Mouse (Mus musculus): ENCODE measurements around the gene Fbxl13. TPM values are rescaled to one million over a fixed set of nuclear protein-coding genes. Genes with fewer than 3 reads are reported as not detected.

Gene Fbxl13
- polyA plus RNA-seq, 1 experiment from 2014 or later = 0.32 TPM

GRCm38 (mm10) chr5:21467387-21467786, 178.0 kb downstream of the Fbxl13 start:
- DNase-seq (ENCODE audit: low spot score) (no peak), ATAC-seq (ENCODE audit: low FRiP score) (no peak)
- no peaks in the 10 kb centered on the region for H3K9me3 ChIP-seq (ENCODE audit: control insufficient read depth, low read length)
- no peak overlapping the region for H3K4me3 ChIP-seq (ENCODE audit: low read depth, low read length)
- 66% methylated on average over 7 of the region's 7 CpGs for WGBS
- H3K4me1 ChIP-seq (replicated peaks; ENCODE audit: control insufficient read depth, insufficient read depth, low read length) = no peaks in the 10 kb centered on the region
- no peak overlapping the region for H3K9ac ChIP-seq (ENCODE audit: low read depth, low read length)
- no peak overlapping the region for H3K27ac ChIP-seq (ENCODE audit: low read depth, low read length)
- H3K36me3 ChIP-seq (ENCODE audit: control insufficient read depth, insufficient read depth, low read length) = no peaks in the 10 kb centered on the region
- no peak overlapping the region for H3K4me2 ChIP-seq (replicated peaks; ENCODE audit: low read depth, low read length)
- H3K27me3 ChIP-seq (ENCODE audit: control insufficient read depth, insufficient read depth, low read length) = no peaks in the 10 kb centered on the region

GRCm38 (mm10) chr5:21440833-21441530, 204.5 kb downstream of the Fbxl13 start:
- Histone ChIP-seq H3K4me3 (ENCODE audit: low read depth, low read length) (no peak overlapping the region), H3K36me3 (ENCODE audit: control insufficient read depth, insufficient read depth, low read length) (no peaks in the 10 kb centered on the region), H3K9ac (ENCODE audit: low read depth, low read length) (no peak overlapping the region), H3K4me1 (replicated peaks; ENCODE audit: control insufficient read depth, insufficient read depth, low read length) (no peaks in the 10 kb centered on the region), H3K27ac (ENCODE audit: low read depth, low read length) (no peak overlapping the region), H3K9me3 (ENCODE audit: control insufficient read depth, low read length) (no peaks in the 10 kb centered on the region), H3K27me3 (ENCODE audit: control insufficient read depth, insufficient read depth, low read length) (no peaks in the 10 kb centered on the region), H3K4me2 (replicated peaks; ENCODE audit: low read depth, low read length) (no peak overlapping the region)
- DNase-seq (ENCODE audit: low spot score) (no peak), ATAC-seq (ENCODE audit: low FRiP score) (no peak)
- WGBS = 83% methylated on average over 8 of the region's 8 CpGs

- no peaks in the 10 kb centered on the region for H3K4me1 ChIP-seq (replicated peaks; ENCODE audit: control insufficient read depth, insufficient read depth, low read length)
- H3K27ac ChIP-seq (ENCODE audit: low read depth, low read length) = no peak overlapping the region
- H3K9me3 ChIP-seq (ENCODE audit: control insufficient read depth, low read length) = no peaks in the 10 kb centered on the region
- H3K4me2 ChIP-seq (replicated peaks; ENCODE audit: low read depth, low read length) = no peak overlapping the region
- no peak overlapping the region for H3K9ac ChIP-seq (ENCODE audit: low read depth, low read length)
- no peaks in the 10 kb centered on the region for H3K27me3 ChIP-seq (ENCODE audit: control insufficient read depth, insufficient read depth, low read length)
- no peak overlapping the region for H3K4me3 ChIP-seq (ENCODE audit: low read depth, low read length)
- WGBS = 94% methylated on average over 7 of the region's 7 CpGs
- ATAC-seq (ENCODE audit: low FRiP score) = no peak
- DNase-seq (ENCODE audit: low spot score) = no peak
- no peaks in the 10 kb centered on the region for H3K36me3 ChIP-seq (ENCODE audit: control insufficient read depth, insufficient read depth, low read length)
Observed at GRCm38 (mm10) chr5:21439446-21440110, 205.9 kb downstream of the Fbxl13 start.

GRCm38 (mm10) chr5:21438428-21438827, 207.0 kb downstream of the Fbxl13 start:
- Histone ChIP-seq H3K27ac (ENCODE audit: low read depth, low read length) (no peak overlapping the region), H3K4me2 (replicated peaks; ENCODE audit: low read depth, low read length) (no peak overlapping the region), H3K4me1 (replicated peaks; ENCODE audit: control insufficient read depth, insufficient read depth, low read length) (no peaks in the 10 kb centered on the region), H3K9me3 (ENCODE audit: control insufficient read depth, low read length) (no peaks in the 10 kb centered on the region), H3K27me3 (ENCODE audit: control insufficient read depth, insufficient read depth, low read length) (no peaks in the 10 kb centered on the region), H3K36me3 (ENCODE audit: control insufficient read depth, insufficient read depth, low read length) (no peaks in the 10 kb centered on the region), H3K4me3 (ENCODE audit: low read depth, low read length) (no peak overlapping the region), H3K9ac (ENCODE audit: low read depth, low read length) (no peak overlapping the region)
- 94% methylated on average over 9 of the region's 9 CpGs for WGBS
- DNase-seq (ENCODE audit: low spot score) = no peak
- ATAC-seq (ENCODE audit: low FRiP score) = no peak

- no peak for DNase-seq (ENCODE audit: low spot score)
- Histone ChIP-seq H3K4me1 (replicated peaks; ENCODE audit: control insufficient read depth, insufficient read depth, low read length) (no peaks in the 10 kb centered on the region), H3K27me3 (ENCODE audit: control insufficient read depth, insufficient read depth, low read length) (no peaks in the 10 kb centered on the region), H3K9me3 (ENCODE audit: control insufficient read depth, low read length) (no peaks in the 10 kb centered on the region), H3K4me2 (replicated peaks; ENCODE audit: low read depth, low read length) (no peak overlapping the region), H3K27ac (ENCODE audit: low read depth, low read length) (no peak overlapping the region), H3K4me3 (ENCODE audit: low read depth, low read length) (no peak overlapping the region), H3K36me3 (ENCODE audit: control insufficient read depth, insufficient read depth, low read length) (no peaks in the 10 kb centered on the region), H3K9ac (ENCODE audit: low read depth, low read length) (no peak overlapping the region)
- no peak for ATAC-seq (ENCODE audit: low FRiP score)
- 61% methylated on average over 8 of the region's 8 CpGs for WGBS
Observed at GRCm38 (mm10) chr5:21436471-21436975, 208.9 kb downstream of the Fbxl13 start.

- WGBS = 81% methylated on average over 11 of the region's 11 CpGs
- no peak for ATAC-seq (ENCODE audit: low FRiP score)
Observed at GRCm38 (mm10) chr5:21434148-21434929, 211.1 kb downstream of the Fbxl13 start.

More at GRCm38 (mm10) chr5:21434148-21434929, 211.1 kb downstream of the Fbxl13 start:
- no peak overlapping the region for H3K4me3 ChIP-seq (ENCODE audit: low read depth, low read length)
- no peak overlapping the region for H3K27ac ChIP-seq (ENCODE audit: low read depth, low read length)
- no peaks in the 10 kb centered on the region for H3K4me1 ChIP-seq (replicated peaks; ENCODE audit: control insufficient read depth, insufficient read depth, low read length)
- no peak overlapping the region for H3K9ac ChIP-seq (ENCODE audit: low read depth, low read length)
- H3K4me2 ChIP-seq (replicated peaks; ENCODE audit: low read depth, low read length) = no peak overlapping the region
- no peaks in the 10 kb centered on the region for H3K36me3 ChIP-seq (ENCODE audit: control insufficient read depth, insufficient read depth, low read length)
- peak; percentile 31 for DNase-seq (ENCODE audit: low spot score)
- no peaks in the 10 kb centered on the region for H3K27me3 ChIP-seq (ENCODE audit: control insufficient read depth, insufficient read depth, low read length)
- no peaks in the 10 kb centered on the region for H3K9me3 ChIP-seq (ENCODE audit: control insufficient read depth, low read length)

Other genes with a start within 250 kb of the Fbxl13 start
- 0.88 and 1.5 TPM in 2 replicates for gene Ccdc146, start 221.0 kb downstream of the Fbxl13 start, polyA plus RNA-seq (2014; fragmentation: Nextera tagmentation; extraction: Ambion mirVana)
- gene Fam185a, start 220.7 kb downstream of the Fbxl13 start, polyA plus RNA-seq (2014; fragmentation: Nextera tagmentation; extraction: Ambion mirVana) = 4.7 and 5.7 TPM in 2 replicates
- 23.6 and 27.3 TPM in 2 replicates for gene Lrrc17, start 102.1 kb downstream of the Fbxl13 start, polyA plus RNA-seq (2014; fragmentation: Nextera tagmentation; extraction: Ambion mirVana)
- gene Armc10, start 179 bp upstream of the Fbxl13 start, polyA plus RNA-seq (2014; fragmentation: Nextera tagmentation; extraction: Ambion mirVana) = 88.4 and 93.0 TPM in 2 replicates
- gene Napepld, start 55.8 kb upstream of the Fbxl13 start, polyA plus RNA-seq (2014; fragmentation: Nextera tagmentation; extraction: Ambion mirVana) = 7.0 and 7.8 TPM in 2 replicates
- 101 and 111 TPM in 2 replicates for gene Pmpcb, start 91.5 kb upstream of the Fbxl13 start, polyA plus RNA-seq (2014; fragmentation: Nextera tagmentation; extraction: Ambion mirVana)
- gene Dnajc2, start 139.6 kb upstream of the Fbxl13 start, polyA plus RNA-seq (2014; fragmentation: Nextera tagmentation; extraction: Ambion mirVana) = 96.1 and 101 TPM in 2 replicates
- gene Psmc2, start 139.6 kb upstream of the Fbxl13 start, polyA plus RNA-seq (2014; fragmentation: Nextera tagmentation; extraction: Ambion mirVana) = 245 and 265 TPM in 2 replicates
- gene Slc26a5, start 220.0 kb upstream of the Fbxl13 start, polyA plus RNA-seq (2014; fragmentation: Nextera tagmentation; extraction: Ambion mirVana) = not detected in 2 replicates